Mouse (Mus musculus) lung, adult 10 weeks (tissue): ENCODE results near the gene Clnk. TPM values are rescaled to one million over a fixed set of nuclear protein-coding genes. Genes with fewer than 3 reads are reported as not detected.

Source experiments
- polyA plus RNA-seq: library from polyadenylated mRNA; stranded (reverse); fragments of 350-450 nt; fragmentation: Illumina TruSeq; extraction: RNeasy Lipid Tissue Mini Kit (QIAGEN cat#74804); gene quantifications from one replicate; pipeline ENCODE4 v1.2.3, GENCODE M21; 2014; ENCODE audit warnings: low read depth, low replicate concordance; ENCODE audit not compliant: insufficient read depth

Gene Clnk
- polyA plus RNA-seq, result 0.13 TPM

DNA sequence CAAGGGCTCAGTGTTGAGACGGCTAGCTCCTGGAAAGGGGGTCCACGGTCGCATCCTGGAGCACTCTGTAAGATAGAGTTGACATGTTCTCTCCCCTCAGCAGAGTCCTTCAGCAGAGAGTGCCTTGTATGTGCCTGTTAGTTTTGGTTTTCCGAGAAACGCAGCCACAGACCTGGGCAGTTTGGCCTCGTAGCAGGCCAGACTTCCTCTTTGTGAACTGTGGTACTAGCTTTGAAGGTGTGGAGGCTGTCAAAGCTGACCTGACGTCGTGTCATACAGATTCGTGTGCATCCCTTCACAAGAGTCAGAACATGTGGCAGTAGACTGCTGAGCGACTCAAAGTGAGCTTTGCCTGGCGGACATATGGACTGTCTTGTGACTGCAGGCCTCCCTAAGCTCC lies at the start of gene Clnk:
Gene Clnk, minus strand, starts transcription at position 191 of the 400 bp plus-strand sequence.

DNA sequence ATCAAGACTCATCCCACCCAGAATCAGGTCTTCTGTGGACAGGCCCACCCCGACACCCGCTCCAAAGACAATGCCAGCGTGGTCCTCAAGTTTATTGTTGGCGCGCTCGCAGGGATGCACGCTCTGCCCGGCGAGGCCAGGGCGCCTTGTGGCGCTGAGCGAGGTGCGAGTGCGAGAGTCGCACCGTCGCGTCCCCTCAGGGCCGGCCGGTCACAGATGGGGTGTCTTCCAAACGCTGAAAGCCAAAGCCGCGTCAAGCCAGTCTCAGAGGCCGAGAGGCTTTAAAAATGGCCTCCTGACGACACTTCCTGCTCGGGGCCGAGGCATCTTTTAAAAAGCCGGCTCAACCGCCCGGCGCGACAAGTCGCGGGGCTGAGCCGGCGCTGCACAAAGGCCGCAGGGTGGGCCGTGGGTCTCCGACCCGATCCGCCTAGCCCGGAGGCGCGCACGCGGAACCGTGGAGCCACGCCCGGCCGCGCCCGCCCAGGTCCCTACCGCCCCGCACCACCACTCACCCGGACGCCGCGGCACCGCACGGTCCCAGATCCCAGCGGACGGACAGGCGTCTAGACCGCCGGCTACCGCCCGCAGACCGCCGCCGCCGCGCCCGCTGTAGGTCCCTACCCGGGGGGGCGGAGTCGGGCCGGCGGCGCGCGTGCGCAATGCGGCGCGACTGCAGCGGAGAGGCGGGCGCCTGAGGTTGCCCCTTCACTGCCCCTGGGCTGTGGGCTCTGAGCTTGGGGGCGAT lies 192.3 kb downstream of the Clnk start, which contains the start of gene Zfp518b:
Gene Zfp518b, minus strand, starts transcription at position 663 of the 748 bp plus-strand sequence.

Other genes starting within 250 kb of the Clnk start
- 0.80 TPM for gene Zfp518b, start 192.0 kb downstream of the Clnk start, polyA plus RNA-seq